Mouse (Mus musculus): Measurements from ENCODE around the gene Cubn. TPM values are rescaled to one million over a fixed set of nuclear protein-coding genes. Genes with fewer than 3 reads are reported as not detected.
A peak's percentile ranks its signal among the peaks of the same experiment; 100 is the strongest.

Gene Cubn
- polyA plus RNA-seq, 1 experiment = 0.23 TPM

GRCm38 (mm10) chr2:13329754-13330417 is 161.7 kb downstream of the Cubn start:
- H3K27me3 ChIP-seq (ENCODE audit: control insufficient read depth, insufficient read depth, low read length) = no peaks in the 10 kb centered on the region
- WGBS = 53% methylated on average over 4 of the region's 4 CpGs
- H3K27ac ChIP-seq (ENCODE audit: insufficient read depth, low read length) = no peak overlapping the region
- TF ChIP-seq CTCF (IDR thresholded peaks at IDR 0.05; ENCODE audit: borderline replicate concordance, insufficient read depth, low read depth, low read length) (no peak), POLR2A (IDR thresholded peaks at IDR 0.05; ENCODE audit: borderline replicate concordance, insufficient read depth, low read length) (no peak)
- H3K4me3 ChIP-seq (replicated peaks; ENCODE audit: insufficient read depth, low read depth, low read length) = no peak overlapping the region
- DNase-seq = no peak
- no peaks in the 10 kb centered on the region for H3K4me1 ChIP-seq (ENCODE audit: control insufficient read depth, insufficient read depth, low read length)

GRCm38 (mm10) chr2:13303376-13303775 is 188.2 kb downstream of the Cubn start:
- Histone ChIP-seq H3K27ac (ENCODE audit: insufficient read depth, low read length) (no peak overlapping the region), H3K4me3 (replicated peaks; ENCODE audit: insufficient read depth, low read depth, low read length) (no peak overlapping the region), H3K4me1 (ENCODE audit: control insufficient read depth, insufficient read depth, low read length) (no peaks in the 10 kb centered on the region), H3K27me3 (ENCODE audit: control insufficient read depth, insufficient read depth, low read length) (no peaks in the 10 kb centered on the region)
- no peak for DNase-seq
- WGBS = 92% methylated on average over 3 of the region's 3 CpGs
- no peak for TF ChIP-seq CTCF (IDR thresholded peaks at IDR 0.05; ENCODE audit: borderline replicate concordance, insufficient read depth, low read depth, low read length)
- no peak for TF ChIP-seq POLR2A (IDR thresholded peaks at IDR 0.05; ENCODE audit: borderline replicate concordance, insufficient read depth, low read length)

DNA sequence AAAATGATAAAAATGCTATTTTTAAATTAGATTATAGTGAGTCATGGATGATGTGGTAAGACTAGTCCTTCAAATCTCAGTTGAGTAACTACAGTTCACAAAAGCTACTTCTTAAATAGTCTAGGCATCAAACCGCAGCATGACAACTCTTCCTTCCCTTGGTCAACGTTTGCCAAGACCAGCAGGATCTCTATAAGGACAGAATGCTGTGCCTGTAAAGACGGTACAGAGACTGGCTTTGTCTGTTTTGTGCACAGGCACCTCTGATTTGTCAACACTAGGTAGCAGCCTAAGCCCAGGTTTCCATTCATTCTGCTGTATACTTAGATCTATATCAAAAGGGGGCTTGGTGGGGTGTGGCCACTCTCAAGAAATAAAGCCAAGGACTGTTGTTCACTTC is 192.6 kb downstream of the Cubn start:
- no peak overlapping the region for H3K27ac ChIP-seq (ENCODE audit: insufficient read depth, low read length)
- TF ChIP-seq CTCF (IDR thresholded peaks at IDR 0.05; ENCODE audit: borderline replicate concordance, insufficient read depth, low read depth, low read length) = no peak
- no peak for TF ChIP-seq POLR2A (IDR thresholded peaks at IDR 0.05; ENCODE audit: borderline replicate concordance, insufficient read depth, low read length)
- H3K27me3 ChIP-seq (ENCODE audit: control insufficient read depth, insufficient read depth, low read length) = no peaks in the 10 kb centered on the region
- no peaks in the 10 kb centered on the region for H3K4me1 ChIP-seq (ENCODE audit: control insufficient read depth, insufficient read depth, low read length)
- no peak for DNase-seq
- no peak overlapping the region for H3K4me3 ChIP-seq (replicated peaks; ENCODE audit: insufficient read depth, low read depth, low read length)
- 9% methylated on average over 3 of the region's 3 CpGs for WGBS

DNA sequence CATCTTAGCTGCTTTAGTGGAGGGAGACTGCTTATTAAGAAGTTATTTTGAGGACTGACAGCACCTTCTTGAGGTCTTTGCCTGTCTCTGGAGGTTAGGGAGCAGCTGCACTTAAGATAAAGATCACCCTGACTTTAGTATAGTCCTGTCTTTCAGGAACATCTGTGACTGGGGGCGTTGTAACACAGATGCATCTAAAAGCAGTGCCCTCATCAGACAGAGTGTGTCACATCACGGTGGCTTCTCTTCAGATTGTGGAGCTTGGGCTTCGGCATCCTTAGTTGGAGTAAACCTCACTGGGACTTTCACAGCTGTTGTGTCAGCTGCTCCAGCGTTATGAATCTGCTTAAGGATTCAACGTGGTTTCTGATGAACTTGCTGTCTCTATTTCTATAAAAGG is 193.9 kb downstream of the Cubn start:
- no peaks in the 10 kb centered on the region for H3K27me3 ChIP-seq (ENCODE audit: control insufficient read depth, insufficient read depth, low read length)

DNA sequence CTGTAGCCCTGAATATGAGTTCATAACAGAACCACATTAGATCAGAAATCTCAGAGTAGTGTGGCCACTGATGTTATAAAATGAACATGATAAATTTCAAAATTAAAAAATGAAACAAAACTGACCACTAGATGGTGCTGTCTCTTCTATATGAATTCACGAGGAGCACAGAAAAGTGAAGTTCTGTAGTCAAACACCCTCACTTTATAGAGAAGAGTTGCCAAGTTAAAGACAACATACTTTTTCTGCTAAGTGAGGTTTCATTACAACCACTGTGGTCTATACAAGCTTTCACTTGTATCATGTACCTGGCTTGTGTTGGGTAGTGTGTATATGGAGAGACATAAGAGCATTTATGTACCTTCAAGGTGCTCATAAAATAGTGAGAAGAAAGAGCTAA is 201.0 kb downstream of the Cubn start:
- Histone ChIP-seq H3K27me3 (ENCODE audit: control insufficient read depth, insufficient read depth, low read length) (no peaks in the 10 kb centered on the region), H3K4me3 (replicated peaks; ENCODE audit: insufficient read depth, low read depth, low read length) (no peak overlapping the region), H3K4me1 (ENCODE audit: control insufficient read depth, insufficient read depth, low read length) (no peaks in the 10 kb centered on the region), H3K27ac (ENCODE audit: insufficient read depth, low read length) (no peak overlapping the region)
- DNase-seq = no peak
- peak; percentile 23; the same call in 1 of the 2 replicates for TF ChIP-seq CTCF (IDR thresholded peaks at IDR 0.05; ENCODE audit: borderline replicate concordance, insufficient read depth, low read depth, low read length)
- no peak for TF ChIP-seq POLR2A (IDR thresholded peaks at IDR 0.05; ENCODE audit: borderline replicate concordance, insufficient read depth, low read length)
- WGBS = 4% methylated on average over 1 of the region's 1 CpGs

More for the DNA sequence above, 193.9 kb downstream of the Cubn start:
- no peak overlapping the region for H3K27ac ChIP-seq (ENCODE audit: insufficient read depth, low read length)
- H3K4me3 ChIP-seq (replicated peaks; ENCODE audit: insufficient read depth, low read depth, low read length) = no peak overlapping the region
- H3K4me1 ChIP-seq (ENCODE audit: control insufficient read depth, insufficient read depth, low read length) = no peaks in the 10 kb centered on the region
- DNase-seq = no peak
- TF ChIP-seq CTCF (IDR thresholded peaks at IDR 0.05; ENCODE audit: borderline replicate concordance, insufficient read depth, low read depth, low read length) = no peak
- TF ChIP-seq POLR2A (IDR thresholded peaks at IDR 0.05; ENCODE audit: borderline replicate concordance, insufficient read depth, low read length) = no peak
- 12% methylated on average over 5 of the region's 5 CpGs for WGBS

DNA sequence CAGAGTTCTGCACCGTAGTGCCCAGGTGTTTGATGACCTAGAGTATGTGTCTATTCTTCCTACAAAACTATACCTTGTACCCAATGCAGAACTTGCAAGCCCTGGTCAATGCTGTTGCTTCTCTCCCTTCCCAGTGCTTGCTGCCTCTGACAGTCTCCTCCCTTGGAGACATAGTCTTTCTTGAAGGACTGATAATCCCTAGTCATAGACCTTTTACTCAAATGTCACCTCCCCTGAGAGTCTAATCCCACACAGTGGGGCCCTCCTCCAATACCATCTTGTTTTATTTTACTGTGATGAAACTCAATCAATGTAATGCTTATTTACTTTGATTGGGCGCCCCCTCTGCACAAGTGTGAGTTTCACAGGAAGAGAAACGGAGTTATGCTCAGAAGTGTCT is 201.5 kb downstream of the Cubn start:
- TF ChIP-seq POLR2A (IDR thresholded peaks at IDR 0.05; ENCODE audit: borderline replicate concordance, insufficient read depth, low read length) (no peak), CTCF (IDR thresholded peaks at IDR 0.05; ENCODE audit: borderline replicate concordance, insufficient read depth, low read depth, low read length) (no peak)
- no peak for DNase-seq
- 79% methylated on average over 3 of the region's 3 CpGs for WGBS
- no peak overlapping the region for H3K27ac ChIP-seq (ENCODE audit: insufficient read depth, low read length)
- no peak overlapping the region for H3K4me3 ChIP-seq (replicated peaks; ENCODE audit: insufficient read depth, low read depth, low read length)
- H3K4me1 ChIP-seq (ENCODE audit: control insufficient read depth, insufficient read depth, low read length) = no peaks in the 10 kb centered on the region
- H3K27me3 ChIP-seq (ENCODE audit: control insufficient read depth, insufficient read depth, low read length) = no peaks in the 10 kb centered on the region

DNA sequence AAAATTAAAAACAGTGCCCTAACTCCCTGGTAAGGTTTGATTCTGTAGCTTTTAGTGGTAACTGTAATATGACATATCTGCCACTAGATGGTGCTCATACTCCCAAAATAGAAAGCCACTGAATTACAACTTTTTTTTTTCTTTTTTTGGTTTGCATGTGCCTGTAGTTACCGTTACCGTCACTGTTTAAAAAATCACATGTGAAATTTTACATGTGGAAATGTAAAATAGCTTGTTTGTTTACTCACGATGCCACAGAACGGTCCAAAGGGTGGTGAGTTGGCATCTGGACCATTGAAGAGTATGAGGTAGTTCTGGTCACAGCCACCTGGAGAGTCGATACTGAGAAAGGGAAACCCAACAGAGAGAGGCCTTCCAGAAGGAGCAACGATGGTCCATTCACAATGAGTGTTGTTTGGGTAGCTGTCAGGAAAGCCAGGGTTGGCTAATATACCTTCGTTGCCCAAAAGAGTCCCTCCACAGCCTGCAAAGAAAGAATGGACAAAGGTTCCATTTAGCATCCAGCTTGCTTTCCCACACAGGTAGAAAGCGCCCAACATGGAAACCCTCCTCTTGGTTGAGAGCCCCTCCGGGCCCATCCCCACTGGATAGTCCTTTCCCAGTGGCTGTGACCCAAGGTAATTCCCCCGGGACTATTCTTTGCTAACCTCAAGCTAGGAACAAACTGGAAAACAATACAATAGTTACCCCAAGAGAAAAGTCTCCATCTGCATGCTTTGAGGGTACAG is 213.3 kb downstream of the Cubn start:
- no peak overlapping the region for H3K4me3 ChIP-seq (replicated peaks; ENCODE audit: insufficient read depth, low read depth, low read length)
- H3K27me3 ChIP-seq (ENCODE audit: control insufficient read depth, insufficient read depth, low read length) = no peaks in the 10 kb centered on the region
- TF ChIP-seq CTCF (IDR thresholded peaks at IDR 0.05; ENCODE audit: borderline replicate concordance, insufficient read depth, low read depth, low read length) (peak; percentile 50; the same call in 1 of the 2 replicates), POLR2A (IDR thresholded peaks at IDR 0.05; ENCODE audit: borderline replicate concordance, insufficient read depth, low read length) (no peak)
- no peaks in the 10 kb centered on the region for H3K4me1 ChIP-seq (ENCODE audit: control insufficient read depth, insufficient read depth, low read length)
- 50% methylated on average over 10 of the region's 10 CpGs for WGBS
- no peak for DNase-seq
- no peak overlapping the region for H3K27ac ChIP-seq (ENCODE audit: insufficient read depth, low read length)

DNA sequence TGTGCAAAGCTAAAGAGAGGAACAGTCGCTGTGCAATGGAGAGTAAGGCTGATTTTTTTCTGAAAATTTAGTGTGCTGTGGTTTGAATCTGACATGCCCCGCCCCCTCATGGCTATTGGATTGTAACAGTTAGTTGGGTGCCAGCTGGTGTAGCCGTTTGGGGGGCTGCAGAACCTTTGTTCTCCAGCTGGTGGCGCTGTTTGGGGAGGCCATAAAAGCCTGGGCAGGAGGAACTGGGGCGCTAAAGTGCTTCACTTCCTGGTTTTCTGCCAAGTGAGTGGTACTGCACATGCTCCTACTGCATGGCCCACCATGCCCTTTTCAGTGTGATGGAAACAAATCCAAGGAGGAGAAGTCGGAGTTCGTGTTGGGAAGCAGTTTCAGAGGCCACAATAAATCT is 215.7 kb downstream of the Cubn start:
- Histone ChIP-seq H3K27ac (ENCODE audit: insufficient read depth, low read length) (no peak overlapping the region), H3K27me3 (ENCODE audit: control insufficient read depth, insufficient read depth, low read length) (no peaks in the 10 kb centered on the region), H3K4me3 (replicated peaks; ENCODE audit: insufficient read depth, low read depth, low read length) (no peak overlapping the region), H3K4me1 (ENCODE audit: control insufficient read depth, insufficient read depth, low read length) (no peaks in the 10 kb centered on the region; the same call in 1 of the 2 replicates)
- TF ChIP-seq CTCF (IDR thresholded peaks at IDR 0.05; ENCODE audit: borderline replicate concordance, insufficient read depth, low read depth, low read length) (no peak), POLR2A (IDR thresholded peaks at IDR 0.05; ENCODE audit: borderline replicate concordance, insufficient read depth, low read length) (no peak)
- no peak for DNase-seq
- WGBS = 57% methylated on average over 7 of the region's 7 CpGs

Data from cerebellum, adult 2 months (tissue).